Mouse (Mus musculus): Measurements from ENCODE around the gene Bptf. TPM values are rescaled to one million over a fixed set of nuclear protein-coding genes. Genes with fewer than 3 reads are reported as not detected.

Bptf gene
- polyA plus RNA-seq (2014; fragmentation: Illumina TruSeq; extraction: RNeasy Lipid Tissue Mini Kit (QIAGEN cat#74804); ENCODE audit: low read depth, low replicate concordance), result 31.0 TPM

GRCm38 (mm10) chr11:107131749-107132421 is at the start of gene Bptf:
Bptf (minus strand) TSS chr11:107132127.

DNA sequence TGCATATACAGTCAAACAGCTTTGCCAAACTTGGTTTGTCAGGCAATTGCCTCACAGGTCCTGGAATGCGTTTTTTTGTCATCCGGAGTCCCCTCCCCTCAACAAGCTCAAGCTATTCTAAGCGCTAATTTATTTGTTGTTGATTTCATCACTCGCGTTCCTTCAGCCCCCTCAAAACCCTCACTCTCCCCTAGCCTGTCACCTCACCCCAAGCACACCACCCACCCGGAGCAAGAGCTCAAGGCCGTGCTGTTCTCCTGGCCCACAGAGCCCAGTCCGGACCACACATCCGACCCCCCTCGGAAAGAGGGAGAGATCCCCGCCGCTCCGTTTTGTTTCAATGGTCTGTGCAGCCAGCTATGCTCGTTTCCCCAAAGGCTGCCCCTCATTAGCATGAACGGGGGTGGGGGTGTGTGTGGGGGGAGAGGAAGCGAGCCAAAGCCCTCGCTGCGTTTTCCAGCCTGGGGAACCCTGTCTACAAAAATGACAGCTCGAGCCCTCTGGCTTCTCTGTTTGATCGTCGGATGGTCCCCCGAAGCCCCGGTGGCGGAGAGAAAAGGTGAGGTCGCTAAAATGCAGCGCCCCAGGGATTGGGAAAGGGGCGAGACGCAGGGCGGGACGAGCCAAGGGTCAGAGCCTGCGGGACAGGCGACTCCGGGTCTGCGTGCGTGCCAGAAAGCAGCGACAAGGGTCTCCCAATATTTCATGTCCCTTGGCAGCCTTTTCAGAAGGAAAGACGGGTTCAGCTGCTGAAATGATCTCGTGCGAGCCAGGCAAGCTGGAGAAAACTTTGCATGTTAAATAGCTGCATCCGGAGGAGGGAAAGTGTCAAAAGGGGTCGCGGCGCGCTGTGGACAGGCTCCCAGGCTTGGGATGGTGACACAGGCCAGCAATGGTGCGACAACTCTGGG is 106.3 kb downstream of the Bptf start, which contains the start of gene 1810010H24Rik:
Gene 1810010H24Rik (plus strand): TSS at position 271 of the 911 bp plus-strand sequence.

GRCm38 (mm10) chr11:106999151-106999948 is 132.6 kb downstream of the Bptf start, which contains the start of gene Kpna2:
Kpna2 (minus strand) TSS chr11:106999541.

Other genes starting within 250 kb of the Bptf start
- gene Smurf2, start 211.4 kb downstream of the Bptf start, polyA plus RNA-seq (2014; fragmentation: Illumina TruSeq; extraction: RNeasy Lipid Tissue Mini Kit (QIAGEN cat#74804); ENCODE audit: low read depth, low replicate concordance), result 26.2 TPM
- 28.5 TPM for gene Kpna2, start 132.6 kb downstream of the Bptf start, polyA plus RNA-seq (2014; fragmentation: Illumina TruSeq; extraction: RNeasy Lipid Tissue Mini Kit (QIAGEN cat#74804); ENCODE audit: low read depth, low replicate concordance)
- 4.1 TPM for gene 1810010H24Rik, start 106.4 kb downstream of the Bptf start, polyA plus RNA-seq (2014; fragmentation: Illumina TruSeq; extraction: RNeasy Lipid Tissue Mini Kit (QIAGEN cat#74804); ENCODE audit: low read depth, low replicate concordance)
- gene Nol11, start 57.3 kb upstream of the Bptf start, polyA plus RNA-seq (2014; fragmentation: Illumina TruSeq; extraction: RNeasy Lipid Tissue Mini Kit (QIAGEN cat#74804); ENCODE audit: low read depth, low replicate concordance), result 13.5 TPM

Measured in adipose tissue, adult 10 weeks (tissue).